Mouse (Mus musculus) spleen, postnatal 10 days (tissue): ENCODE data around the gene Stard9.
"Not testable (repeated sequence)": the region's sequence is repeated elsewhere in the genome, so short reads cannot be mapped to it uniquely, and the experiment has no call there.

Experiments
- DNase-seq, 2 experiments: peaks; one replicate each; pipeline ENCODE4 v3.0.0; 2021 to 2022; ENCODE audit warnings: low spot score in 2 of 2

The Stard9 gene

GRCm38 (mm10) chr2:120654693-120655092 is 25.8 kb downstream of the Stard9 start:
- no peak for DNase-seq

- no peak for DNase-seq
Measured at GRCm38 (mm10) chr2:120655905-120656304, 27.0 kb downstream of the Stard9 start.

GRCm38 (mm10) chr2:120656711-120657110 is 27.8 kb downstream of the Stard9 start:
- DNase-seq, result no peak

- no peak for DNase-seq
Measured at GRCm38 (mm10) chr2:120658486-120658885, 29.6 kb downstream of the Stard9 start.

- DNase-seq, result no peak
Measured at GRCm38 (mm10) chr2:120659318-120659717, 30.4 kb downstream of the Stard9 start.

GRCm38 (mm10) chr2:120660486-120661078 is 31.7 kb downstream of the Stard9 start:
- no peak for DNase-seq

- no peak for DNase-seq
Measured at GRCm38 (mm10) chr2:120662766-120663165, 33.8 kb downstream of the Stard9 start.

GRCm38 (mm10) chr2:120663491-120664154 is 34.7 kb downstream of the Stard9 start:
- no peak for DNase-seq

- DNase-seq, result no peak
Measured at GRCm38 (mm10) chr2:120667446-120667845, 38.5 kb downstream of the Stard9 start.

GRCm38 (mm10) chr2:120670253-120670652 is 41.3 kb downstream of the Stard9 start:
- DNase-seq, result no peak

- not testable (repeated sequence) for DNase-seq
Measured at GRCm38 (mm10) chr2:120681151-120681550, 52.2 kb downstream of the Stard9 start.

GRCm38 (mm10) chr2:120697767-120698166 is 68.8 kb downstream of the Stard9 start:
- no peak for DNase-seq

- DNase-seq, result no peak
Measured at GRCm38 (mm10) chr2:120700379-120700885, 71.5 kb downstream of the Stard9 start.

- no peak for DNase-seq
Measured at GRCm38 (mm10) chr2:120702675-120703074, 73.8 kb downstream of the Stard9 start.

- DNase-seq, result no peak
Measured at GRCm38 (mm10) chr2:120707041-120707440, 78.1 kb downstream of the Stard9 start.

- no peak for DNase-seq
Measured at GRCm38 (mm10) chr2:120710154-120710553, 81.2 kb downstream of the Stard9 start.

GRCm38 (mm10) chr2:120710948-120711347 is 82.0 kb downstream of the Stard9 start:
- no peak for DNase-seq

GRCm38 (mm10) chr2:120713441-120713840 is 84.5 kb downstream of the Stard9 start:
- DNase-seq, result no peak

GRCm38 (mm10) chr2:120718496-120718895 is 89.6 kb downstream of the Stard9 start:
- peak in 1 of 2 experiments; percentile 11 for DNase-seq

- DNase-seq, result peak in 1 of 2 experiments; percentile 10
Measured at GRCm38 (mm10) chr2:120720821-120721220, 91.9 kb downstream of the Stard9 start.

GRCm38 (mm10) chr2:120721911-120722310 is 93.0 kb downstream of the Stard9 start:
- peak in 1 of 2 experiments; percentile 3 for DNase-seq

- peak in 1 of 2 experiments; percentile 11 for DNase-seq
Measured at GRCm38 (mm10) chr2:120722491-120722890, 93.6 kb downstream of the Stard9 start.

GRCm38 (mm10) chr2:120723621-120724020 is 94.7 kb downstream of the Stard9 start:
- peak in 1 of 2 experiments; percentile 13 for DNase-seq
